Mouse (Mus musculus) erythroblast, embryonic 14.5 days (primary cell): Measurements from ENCODE around the gene Zbtb34.

Experiments
- GATA1 ChIP-seq: IDR thresholded peaks from 2 replicates; pipeline ENCODE4 v1.6.1; 2012; ENCODE audit warnings: low read length, inconsistent platforms, mixed read lengths
- TAL1 ChIP-seq: IDR thresholded peaks from 3 replicates; pipeline ENCODE4 v1.6.1; 2012; ENCODE audit warnings: low read length, inconsistent platforms, mixed read lengths

- TF ChIP-seq TAL1 (no peak), GATA1 (no peak)
Observed at GRCm38 (mm10) chr2:33444358-33444757, 13.2 kb upstream of the Zbtb34 start.
